ENCODE assay signal across 11 mouse cellular contexts in genomic region chr3:126598881-126599280, GRCm38 (mm10). TPM values are rescaled to one million over a fixed set of nuclear protein-coding genes. Genes with fewer than 3 reads are reported as not detected.
DNase-seq lines count a peak whose midpoint lies in the region; ATAC-seq and TF ChIP-seq lines count a peak whose summit lies in the region.
"Had no signal": no experiment of that assay in that cellular context is flagged by ENCODE, and none has a peak within 500 bp of the region (broad histone marks: within the 10 kb centered on the region; RNA-seq: fewer than 3 reads in every experiment).

No protein-coding gene starts in this region.

- peak overlapping the region; percentile 80 for H3K4me2 ChIP-seq in heart, postnatal 0 days (ENCODE audit: low read depth, low read length)
- peak overlapping the region; percentile 89 for H3K4me2 ChIP-seq in embryonic facial prominence, embryonic 13.5 days
- H3K4me2 ChIP-seq in hindbrain, embryonic 13.5 days, result peak overlapping the region; percentile 81
- peak overlapping the region; percentile 94 for H3K4me2 ChIP-seq in midbrain, embryonic 15.5 days

- no peak overlapping the region for H3K27ac ChIP-seq in heart, postnatal 0 days (ENCODE audit: low read depth)
- no peak overlapping the region for H3K27ac ChIP-seq in embryonic facial prominence, embryonic 13.5 days
- H3K27ac ChIP-seq in hindbrain, embryonic 13.5 days, result no peak overlapping the region
- H3K27ac ChIP-seq in midbrain, embryonic 15.5 days, result no peak overlapping the region

- H3K9me3 ChIP-seq in heart, postnatal 0 days (replicated peaks; ENCODE audit: control insufficient read depth, low read length), result no peaks in the 10 kb centered on the region; the same call in 1 of the 2 replicates
- peaks cover 4% of the 10 kb centered on the region; the same call in 1 of the 2 replicates for H3K9me3 ChIP-seq in embryonic facial prominence, embryonic 13.5 days
- no peaks in the 10 kb centered on the region for H3K9me3 ChIP-seq in hindbrain, embryonic 13.5 days
- no peaks in the 10 kb centered on the region for H3K9me3 ChIP-seq in midbrain, embryonic 15.5 days

- peak overlapping the region; percentile 94 for H3K9ac ChIP-seq in heart, postnatal 0 days (replicated peaks; ENCODE audit: low read depth, low read length)
- no peak overlapping the region for H3K9ac ChIP-seq in embryonic facial prominence, embryonic 13.5 days
- peak overlapping the region; percentile 92 for H3K9ac ChIP-seq in hindbrain, embryonic 13.5 days
- 0 out of 2 replicates have a peak overlapping the region, but pooled peaks have one; percentile 90 for H3K9ac ChIP-seq in midbrain, embryonic 15.5 days

- no peak for TF ChIP-seq CTCF in heart, postnatal 0 days (IDR thresholded peaks at IDR 0.05; ENCODE audit: low read depth)

- peaks cover 19% of the 10 kb centered on the region for H3K36me3 ChIP-seq in heart, postnatal 0 days (replicated peaks; ENCODE audit: control insufficient read depth, insufficient read depth, low read length)
- peaks cover 3% of the 10 kb centered on the region; the same call in 1 of the 2 replicates for H3K36me3 ChIP-seq in embryonic facial prominence, embryonic 13.5 days
- peaks cover 3% of the 10 kb centered on the region; the same call in 1 of the 2 replicates for H3K36me3 ChIP-seq in hindbrain, embryonic 13.5 days
- no peaks in the 10 kb centered on the region for H3K36me3 ChIP-seq in midbrain, embryonic 15.5 days (replicated peaks)

- no peak for TF ChIP-seq EP300 in heart, postnatal 0 days (IDR thresholded peaks at IDR 0.05; ENCODE audit: low read depth)

- WGBS in heart, postnatal 0 days, result 34% methylated on average over 3 of the region's 3 CpGs
- 45% methylated on average over 3 of the region's 3 CpGs for WGBS in embryonic facial prominence, embryonic 13.5 days
- 56% methylated on average over 3 of the region's 3 CpGs for WGBS in hindbrain, embryonic 13.5 days
- 56% methylated on average over 3 of the region's 3 CpGs for WGBS in midbrain, embryonic 15.5 days

- no peak for ATAC-seq in heart, postnatal 0 days (ENCODE audit: insufficient read depth, low read depth)
- ATAC-seq in embryonic facial prominence, embryonic 13.5 days (ENCODE audit: insufficient number of reproducible peaks, insufficient read depth, low FRiP score, low TSS enrichment, low read depth), result no peak
- ATAC-seq in hindbrain, embryonic 13.5 days (ENCODE audit: low FRiP score), result no peak
- no peak for ATAC-seq in midbrain, embryonic 15.5 days (replicated peaks)

- peaks cover 15% of the 10 kb centered on the region; the same call in 1 of the 2 replicates for H3K4me1 ChIP-seq in heart, postnatal 0 days (ENCODE audit: control insufficient read depth, insufficient read depth)
- peaks cover 2% of the 10 kb centered on the region; the same call in 1 of the 2 replicates for H3K4me1 ChIP-seq in embryonic facial prominence, embryonic 13.5 days
- peaks cover 11% of the 10 kb centered on the region; the same call in 1 of the 2 replicates for H3K4me1 ChIP-seq in hindbrain, embryonic 13.5 days (replicated peaks)
- no peaks in the 10 kb centered on the region for H3K4me1 ChIP-seq in midbrain, embryonic 15.5 days

- H3K27me3 ChIP-seq in heart, postnatal 0 days (ENCODE audit: control insufficient read depth, insufficient read depth, low read length), result no peaks in the 10 kb centered on the region
- no peaks in the 10 kb centered on the region for H3K27me3 ChIP-seq in embryonic facial prominence, embryonic 13.5 days
- H3K27me3 ChIP-seq in hindbrain, embryonic 13.5 days, result 0 out of 2 replicates have a peak, but pooled peaks cover 3% of the 10 kb centered on the region
- H3K27me3 ChIP-seq in midbrain, embryonic 15.5 days (replicated peaks), result no peaks in the 10 kb centered on the region; the same call in 1 of the 2 replicates

- no peak for DNase-seq in heart, postnatal 0 days (ENCODE audit: low spot score)
- no peak for DNase-seq in heart, adult 8-10 months (ENCODE audit: low spot score)
- DNase-seq in layer of hippocampus, adult 9-11 months, result no peak
- no peak for DNase-seq in adrenal gland, postnatal 4 days (ENCODE audit: low spot score in 2 of 2)
- DNase-seq in gastrocnemius, postnatal 10 days, result no peak
- DNase-seq: adrenal gland, postnatal 25 days; kidney, adult 8-10 months; retina, postnatal 1 day had no signal

- H3K4me3 ChIP-seq in heart, postnatal 0 days (ENCODE audit: low read depth, low read length), result peak overlapping the region; percentile 84
- H3K4me3 ChIP-seq in embryonic facial prominence, embryonic 13.5 days, result peak overlapping the region; percentile 88
- H3K4me3 ChIP-seq in hindbrain, embryonic 13.5 days, result peak overlapping the region; percentile 90
- H3K4me3 ChIP-seq in midbrain, embryonic 15.5 days, result peak overlapping the region; percentile 93

RNA-seq across cellular contexts. Expression of gene Camk2d, which starts 2.8 kb away (rescaled TPM):
- total RNA-seq in heart, postnatal 0 days (2014; rRNA removed; ENCODE audit: low replicate concordance), result 191 and 217 TPM in 2 replicates
- 96.2 and 109 TPM in 2 replicates for polyA plus RNA-seq in heart, postnatal 0 days (2015; fragmentation: Nextera tagmentation; extraction: Ambion mirVana)
- total RNA-seq in heart, adult 8-10 months (2022), result 100 to 1,000 TPM; 135 to 156 (median 140) TPM
- 20.6 and 24.3 TPM in 2 replicates for polyA plus RNA-seq in embryonic facial prominence, embryonic 13.5 days (2015; fragmentation: Nextera tagmentation; extraction: Ambion mirVana)
- polyA plus RNA-seq in hindbrain, embryonic 13.5 days (2015; fragmentation: Nextera tagmentation; extraction: Ambion mirVana), result 43.1 and 44.8 TPM in 2 replicates
- 54.7 and 54.8 TPM in 2 replicates for polyA plus RNA-seq in midbrain, embryonic 15.5 days (2015; fragmentation: Nextera tagmentation; extraction: Ambion mirVana)
- total RNA-seq in adrenal gland, postnatal 4 days (2021), result 100 to 1,000 TPM in 1 of 2 experiments, 10 to 100 TPM in 1; 99.4 to 100 TPM
- total RNA-seq in gastrocnemius, postnatal 10 days (2021), result 100 to 1,000 TPM; 108 to 111 TPM
